Mouse (Mus musculus) heart, adult 2 months (tissue): ENCODE measurements around the gene Polg.

Experiments
- CTCF ChIP-seq: fragments of 200-600 bp; IDR thresholded peaks from 2 replicates; pipeline ENCODE4 v1.8.1; 2022; ENCODE audit warnings: antibody characterized with exemption, mild to moderate bottlenecking, moderate library complexity
- EP300 ChIP-seq: fragments of 200-500 bp; IDR thresholded peaks from 2 replicates; pipeline ENCODE4 v1.6.1; 2011; ENCODE audit warnings: low read depth, low read length, control low read depth; ENCODE audit not compliant: insufficient read depth
- POLR2A ChIP-seq: fragments of 200-500 bp; IDR thresholded peaks from 2 replicates; pipeline ENCODE4 v1.6.1; 2011; ENCODE audit warnings: mild to moderate bottlenecking, low read depth, low read length, control low read depth; ENCODE audit not compliant: insufficient read depth

- no peak for TF ChIP-seq CTCF
- no peak for TF ChIP-seq POLR2A
- no peak for TF ChIP-seq EP300
Observed at GRCm38 (mm10) chr7:79498965-79499595, 32.9 kb upstream of the Polg start.
